Mouse (Mus musculus): ENCODE data around the gene Rbfox3.

GRCm38 (mm10) chr11:118679736-118680410, 231.5 kb downstream of the Rbfox3 start:
- no peak for TF ChIP-seq CTCF (IDR thresholded peaks at IDR 0.05; ENCODE audit: low read depth, low read length)
- TF ChIP-seq POLR2A (IDR thresholded peaks at IDR 0.05; ENCODE audit: borderline replicate concordance, low read depth, low read length): no peak

Data from bone marrow macrophage, adult 2 months (primary cell).